Mouse (Mus musculus) lung, postnatal 0 days (tissue): ENCODE measurements around the gene Nfix.

Experiments
- CTCF ChIP-seq: IDR thresholded peaks from 2 replicates; pipeline ENCODE4 v1.5.1; 2016; ENCODE audit warnings: antibody characterized with exemption, mild to moderate bottlenecking
- EP300 ChIP-seq: IDR thresholded peaks from 2 replicates; pipeline ENCODE4 v1.6.1; 2016; ENCODE audit warnings: antibody characterized with exemption, mild to moderate bottlenecking, control low read depth

GRCm38 (mm10) chr8:84764100-84764499 lies 36.0 kb downstream of the Nfix start:
- TF ChIP-seq CTCF, result peak; percentile 35; the same call in 1 of the 2 replicates
- no peak for TF ChIP-seq EP300
